Mouse (Mus musculus): Measurements from ENCODE around the gene Sept7. TPM values are rescaled to one million over a fixed set of nuclear protein-coding genes. Genes with fewer than 3 reads are reported as not detected.

Sept7 gene
- polyA plus RNA-seq, 1 experiment from 2014 or later, result 255 TPM

DNA sequence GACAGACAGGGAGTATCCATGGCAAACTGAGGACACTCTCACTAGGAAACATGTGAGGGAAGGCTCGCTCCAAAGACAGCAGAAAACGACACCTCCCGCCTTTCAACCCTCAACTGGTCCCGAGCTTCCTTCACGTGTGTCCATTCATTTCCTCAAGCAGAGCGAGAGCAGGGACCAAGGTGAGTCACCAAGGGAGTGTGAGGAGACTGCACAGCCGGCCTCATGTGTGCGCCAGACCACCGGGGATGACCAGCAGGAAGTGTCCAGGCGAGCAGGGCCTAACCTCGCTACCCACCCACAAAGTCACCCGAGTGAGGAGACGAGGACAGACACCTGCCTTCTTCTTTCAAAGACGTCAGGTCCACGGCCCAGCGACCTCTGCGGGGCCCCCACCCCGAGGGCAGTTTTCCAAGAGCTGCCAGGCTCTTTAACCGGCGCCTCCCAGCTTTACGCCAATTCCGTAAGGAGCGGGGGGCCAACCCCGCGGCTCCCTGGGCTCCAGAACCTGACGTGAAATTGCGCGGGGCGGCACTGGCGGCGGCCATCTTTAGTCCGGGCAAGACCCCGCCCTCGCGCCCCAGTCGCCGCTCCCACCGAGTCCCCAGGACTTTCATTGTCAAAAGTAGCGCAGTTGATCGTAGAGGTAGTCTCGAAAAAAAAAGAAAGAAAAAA is 492 bp upstream of the Sept7 start:
- Histone ChIP-seq H3K27me3 (ENCODE audit: control insufficient read depth, insufficient read depth, low read length) (no peaks in the 10 kb centered on the region), H3K9me3 (ENCODE audit: control insufficient read depth, low read length) (no peaks in the 10 kb centered on the region), H3K36me3 (replicated peaks; ENCODE audit: control insufficient read depth, insufficient read depth) (no peaks in the 10 kb centered on the region), H3K4me3 (replicated peaks; ENCODE audit: low read length) (peak overlapping the region; percentile 73), H3K4me2 (replicated peaks) (peak overlapping the region; percentile 68), H3K4me1 (replicated peaks; ENCODE audit: control insufficient read depth, insufficient read depth, low read length) (peaks cover 28% of the 10 kb centered on the region), H3K9ac (peak overlapping the region; percentile 88), H3K27ac (peak overlapping the region; percentile 99)
- WGBS, result under 1% methylated on average over 41 of the region's 41 CpGs
- DNase-seq (ENCODE audit: low spot score) (peak; percentile 87), ATAC-seq (ENCODE audit: low FRiP score) (peak; percentile 90)

DNA sequence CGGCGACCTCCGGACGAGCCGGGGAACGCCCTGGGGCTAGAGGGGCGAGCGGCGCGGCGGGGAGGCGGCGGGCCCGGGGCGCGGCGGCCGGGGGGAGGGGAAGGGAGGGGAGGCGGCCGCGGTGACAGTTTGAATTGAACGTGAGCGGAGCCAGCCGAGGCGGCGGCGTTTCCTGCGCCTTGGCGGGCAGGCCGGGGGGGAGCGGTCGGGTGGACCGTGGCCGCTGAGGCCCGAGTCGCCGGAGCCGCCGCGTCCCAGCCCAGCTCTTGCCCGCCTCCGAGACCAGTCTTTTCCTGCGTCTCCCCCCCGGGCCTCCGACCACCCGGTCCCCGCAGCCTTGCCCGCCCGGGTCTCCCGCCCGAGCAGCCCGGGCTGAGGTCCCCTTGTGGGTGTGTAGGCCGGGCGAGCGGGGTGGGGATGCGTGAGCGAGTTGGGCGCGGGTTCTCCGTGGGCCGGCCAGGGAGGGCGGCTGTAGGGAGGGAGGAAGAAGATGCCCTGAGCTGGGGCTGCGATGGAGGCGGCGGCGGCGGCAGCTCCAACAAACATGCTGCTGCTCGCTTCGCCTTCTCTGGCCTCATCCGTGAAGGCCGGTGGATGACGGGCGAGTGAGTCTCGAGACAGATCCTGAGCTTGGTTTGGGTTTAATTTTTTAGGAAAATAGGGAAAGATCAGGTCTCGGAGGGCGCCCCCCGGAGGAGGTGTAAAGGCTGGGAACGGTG is 679 bp downstream of the Sept7 start:
- DNase-seq (ENCODE audit: low spot score) (peak; percentile 48), ATAC-seq (ENCODE audit: low FRiP score) (peak; percentile 61)
- Histone ChIP-seq H3K9me3 (ENCODE audit: control insufficient read depth, low read length) (no peaks in the 10 kb centered on the region), H3K4me3 (replicated peaks; ENCODE audit: low read length) (peak overlapping the region; percentile 73), H3K4me2 (replicated peaks) (peak overlapping the region; percentile 58), H3K36me3 (replicated peaks; ENCODE audit: control insufficient read depth, insufficient read depth) (no peaks in the 10 kb centered on the region), H3K27me3 (ENCODE audit: control insufficient read depth, insufficient read depth, low read length) (no peaks in the 10 kb centered on the region), H3K9ac (peak overlapping the region; percentile 88), H3K4me1 (replicated peaks; ENCODE audit: control insufficient read depth, insufficient read depth, low read length) (peaks cover 28% of the 10 kb centered on the region), H3K27ac (peak overlapping the region; percentile 99)
- under 1% methylated on average over 50 of the region's 78 CpGs for WGBS

DNA sequence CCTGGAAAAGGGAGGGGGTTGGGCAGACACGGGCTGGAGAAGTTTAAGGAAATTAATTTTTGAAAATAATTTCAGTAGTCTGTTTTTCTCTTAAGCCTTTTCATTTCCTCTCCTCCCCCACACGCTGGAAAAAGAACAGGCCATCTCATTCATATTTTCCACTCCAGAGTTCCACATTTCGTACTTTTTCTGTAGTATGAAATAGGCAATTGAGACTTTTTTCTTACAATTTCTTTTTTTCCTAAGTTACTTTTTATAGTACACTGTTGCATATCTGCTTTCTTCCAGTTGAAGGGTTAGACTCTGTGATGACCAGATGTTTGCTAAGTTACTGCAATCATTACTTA is 1.2 kb downstream of the Sept7 start:
- peaks cover 28% of the 10 kb centered on the region for H3K4me1 ChIP-seq (replicated peaks; ENCODE audit: control insufficient read depth, insufficient read depth, low read length)
- no peaks in the 10 kb centered on the region for H3K27me3 ChIP-seq (ENCODE audit: control insufficient read depth, insufficient read depth, low read length)
- peak overlapping the region; percentile 88 for H3K9ac ChIP-seq
- H3K9me3 ChIP-seq (ENCODE audit: control insufficient read depth, low read length), result no peaks in the 10 kb centered on the region
- H3K4me3 ChIP-seq (replicated peaks; ENCODE audit: low read length), result peak overlapping the region; percentile 73
- H3K4me2 ChIP-seq (replicated peaks), result peak overlapping the region; percentile 58
- DNase-seq (ENCODE audit: low spot score), result no peak
- ATAC-seq (ENCODE audit: low FRiP score), result no peak
- 8% methylated on average over 3 of the region's 3 CpGs for WGBS
- no peaks in the 10 kb centered on the region for H3K36me3 ChIP-seq (replicated peaks; ENCODE audit: control insufficient read depth, insufficient read depth)
- peak overlapping the region; percentile 99 for H3K27ac ChIP-seq

DNA sequence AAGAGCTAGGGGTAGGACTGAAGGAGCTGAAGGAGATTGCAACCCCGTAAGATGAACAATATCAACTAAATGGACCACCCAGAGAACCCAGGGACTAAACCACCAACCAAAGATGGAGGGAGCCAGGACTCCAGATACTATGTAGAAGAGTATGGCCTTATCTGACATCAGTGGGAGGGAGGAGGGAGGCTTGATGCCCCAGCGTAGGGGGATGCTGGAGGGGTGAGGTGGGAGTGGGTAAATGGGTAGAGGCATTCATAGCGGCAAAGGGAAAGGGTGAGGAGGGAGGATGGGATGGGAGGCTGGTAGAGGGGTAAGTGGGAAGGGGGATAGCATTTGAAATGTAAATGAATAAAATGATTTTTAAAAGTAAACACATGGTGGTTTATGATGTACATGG is 8.2 kb downstream of the Sept7 start:
- no peak for DNase-seq (ENCODE audit: low spot score)
- peaks cover 3% of the 10 kb centered on the region for H3K36me3 ChIP-seq (replicated peaks; ENCODE audit: control insufficient read depth, insufficient read depth)
- no peak overlapping the region for H3K4me2 ChIP-seq (replicated peaks)
- ATAC-seq (ENCODE audit: low FRiP score), result no peak; the same call in 1 of the 2 replicates
- H3K9me3 ChIP-seq (ENCODE audit: control insufficient read depth, low read length), result no peaks in the 10 kb centered on the region
- no peak overlapping the region for H3K9ac ChIP-seq
- no peak overlapping the region for H3K27ac ChIP-seq
- no peak overlapping the region for H3K4me3 ChIP-seq (replicated peaks; ENCODE audit: low read length)
- no peaks in the 10 kb centered on the region for H3K27me3 ChIP-seq (ENCODE audit: control insufficient read depth, insufficient read depth, low read length)
- WGBS, result 89% methylated on average over 3 of the region's 3 CpGs
- H3K4me1 ChIP-seq (replicated peaks; ENCODE audit: control insufficient read depth, insufficient read depth, low read length), result 0 out of 2 replicates have a peak, but pooled peaks cover 5% of the 10 kb centered on the region

DNA sequence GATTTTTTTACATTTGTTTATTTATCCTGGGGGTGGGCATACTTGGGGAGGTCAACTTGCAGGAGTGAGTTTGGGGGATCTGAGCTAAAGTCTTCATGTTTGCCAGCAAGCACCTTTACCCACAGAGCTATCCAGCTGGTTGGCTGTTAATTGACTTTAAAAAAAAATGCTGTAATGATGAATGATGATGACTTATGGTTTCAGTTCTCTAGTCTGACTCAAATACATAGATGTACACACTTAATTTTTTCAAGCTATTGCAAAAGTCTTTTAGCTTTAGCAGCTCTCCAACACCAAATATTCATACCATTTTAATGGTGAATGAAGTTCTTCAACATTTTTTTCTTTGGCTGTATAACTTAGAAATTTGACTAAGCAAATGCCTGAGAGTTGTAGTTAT is 8.7 kb downstream of the Sept7 start:
- H3K9ac ChIP-seq, result no peak overlapping the region
- ATAC-seq (ENCODE audit: low FRiP score), result no peak
- no peak for DNase-seq (ENCODE audit: low spot score)
- H3K27me3 ChIP-seq (ENCODE audit: control insufficient read depth, insufficient read depth, low read length), result no peaks in the 10 kb centered on the region
- H3K27ac ChIP-seq, result no peak overlapping the region
- H3K4me1 ChIP-seq (replicated peaks; ENCODE audit: control insufficient read depth, insufficient read depth, low read length), result 0 out of 2 replicates have a peak, but pooled peaks cover 5% of the 10 kb centered on the region
- H3K4me3 ChIP-seq (replicated peaks; ENCODE audit: low read length), result no peak overlapping the region
- no peak overlapping the region for H3K4me2 ChIP-seq (replicated peaks)
- no peaks in the 10 kb centered on the region for H3K9me3 ChIP-seq (ENCODE audit: control insufficient read depth, low read length)
- H3K36me3 ChIP-seq (replicated peaks; ENCODE audit: control insufficient read depth, insufficient read depth), result peaks cover 8% of the 10 kb centered on the region

DNA sequence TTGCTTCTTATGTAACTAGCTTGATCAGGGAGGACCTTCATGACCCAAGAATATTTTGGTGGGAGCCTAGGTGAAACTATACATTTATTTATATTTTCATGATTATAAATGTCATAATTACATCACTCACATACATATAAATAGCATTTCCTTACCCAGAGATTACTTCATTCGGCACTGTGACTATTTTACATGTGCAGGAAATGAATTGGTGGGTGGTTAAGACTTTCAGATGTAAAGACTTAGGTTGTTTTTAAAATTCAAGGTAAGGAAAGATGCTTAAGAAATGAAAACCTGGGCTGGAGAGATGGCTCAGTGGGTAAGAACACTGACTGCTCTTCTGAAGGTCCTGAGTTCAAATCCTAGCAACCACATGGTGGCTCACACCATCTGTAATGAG is 9.8 kb downstream of the Sept7 start:
- 92% methylated on average over 1 of the region's 1 CpGs for WGBS

DNA sequence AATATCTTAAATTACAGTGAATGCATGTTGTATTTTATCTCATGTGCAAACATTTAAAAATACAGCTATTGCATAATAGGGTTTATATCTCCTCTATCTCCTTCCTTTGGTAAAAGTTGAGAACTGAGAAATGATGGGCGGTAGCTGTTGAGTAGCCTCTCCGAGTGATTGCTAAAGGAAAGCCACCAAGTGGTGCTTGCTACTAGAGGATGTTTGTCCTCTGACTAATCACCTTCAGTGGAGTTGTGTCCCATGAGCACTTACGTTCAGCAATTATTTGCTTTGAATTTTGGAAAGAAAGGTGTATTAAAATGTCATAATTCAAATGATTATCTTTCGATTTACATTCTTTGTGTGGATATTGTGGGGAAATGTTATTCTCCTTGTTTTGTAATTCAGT is 13.6 kb downstream of the Sept7 start:
- Histone ChIP-seq H3K27me3 (ENCODE audit: control insufficient read depth, insufficient read depth, low read length) (no peaks in the 10 kb centered on the region), H3K4me2 (replicated peaks) (no peak overlapping the region), H3K9ac (no peak overlapping the region), H3K4me1 (replicated peaks; ENCODE audit: control insufficient read depth, insufficient read depth, low read length) (0 out of 2 replicates have a peak, but pooled peaks cover 3% of the 10 kb centered on the region), H3K9me3 (ENCODE audit: control insufficient read depth, low read length) (no peaks in the 10 kb centered on the region), H3K4me3 (replicated peaks; ENCODE audit: low read length) (no peak overlapping the region), H3K36me3 (replicated peaks; ENCODE audit: control insufficient read depth, insufficient read depth) (peaks cover 29% of the 10 kb centered on the region), H3K27ac (no peak overlapping the region)
- DNase-seq (ENCODE audit: low spot score) (no peak), ATAC-seq (ENCODE audit: low FRiP score) (no peak)
- 95% methylated on average over 4 of the region's 4 CpGs for WGBS

More for the DNA sequence above, 9.8 kb downstream of the Sept7 start:
- Histone ChIP-seq H3K4me3 (replicated peaks; ENCODE audit: low read length) (no peak overlapping the region), H3K9ac (no peak overlapping the region), H3K9me3 (ENCODE audit: control insufficient read depth, low read length) (no peaks in the 10 kb centered on the region), H3K36me3 (replicated peaks; ENCODE audit: control insufficient read depth, insufficient read depth) (peaks cover 13% of the 10 kb centered on the region), H3K4me1 (replicated peaks; ENCODE audit: control insufficient read depth, insufficient read depth, low read length) (0 out of 2 replicates have a peak, but pooled peaks cover 3% of the 10 kb centered on the region), H3K4me2 (replicated peaks) (no peak overlapping the region), H3K27me3 (ENCODE audit: control insufficient read depth, insufficient read depth, low read length) (no peaks in the 10 kb centered on the region), H3K27ac (no peak overlapping the region)
- ATAC-seq (ENCODE audit: low FRiP score), result no peak
- no peak for DNase-seq (ENCODE audit: low spot score)

DNA sequence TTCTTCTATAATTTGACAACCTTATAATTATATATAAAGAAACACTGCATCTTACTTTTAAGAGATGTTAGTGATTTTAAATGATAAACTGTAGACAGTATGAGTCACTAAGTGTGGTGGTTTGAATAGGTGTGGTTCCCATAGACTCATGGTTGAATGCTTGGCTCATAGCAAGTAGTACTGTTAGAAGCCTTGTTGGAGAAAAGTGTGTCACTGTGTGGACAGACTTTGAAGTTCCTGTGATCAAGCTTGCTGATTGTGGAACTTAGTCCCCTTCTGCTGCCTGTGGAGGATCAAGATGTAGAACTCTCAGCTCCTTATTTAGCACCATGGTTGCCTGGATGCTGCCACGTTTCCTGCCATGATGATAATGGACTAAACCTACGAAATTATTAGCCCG is 14.9 kb downstream of the Sept7 start:
- 0 out of 2 replicates have a peak, but pooled peaks cover 3% of the 10 kb centered on the region for H3K4me1 ChIP-seq (replicated peaks; ENCODE audit: control insufficient read depth, insufficient read depth, low read length)
- WGBS, result 92% methylated on average over 3 of the region's 3 CpGs
- H3K9ac ChIP-seq, result no peak overlapping the region
- ATAC-seq (ENCODE audit: low FRiP score) (no peak), DNase-seq (ENCODE audit: low spot score) (no peak)
- peaks cover 29% of the 10 kb centered on the region for H3K36me3 ChIP-seq (replicated peaks; ENCODE audit: control insufficient read depth, insufficient read depth)
- H3K4me2 ChIP-seq (replicated peaks), result no peak overlapping the region
- H3K9me3 ChIP-seq (ENCODE audit: control insufficient read depth, low read length), result no peaks in the 10 kb centered on the region
- no peaks in the 10 kb centered on the region for H3K27me3 ChIP-seq (ENCODE audit: control insufficient read depth, insufficient read depth, low read length)
- H3K27ac ChIP-seq, result no peak overlapping the region
- no peak overlapping the region for H3K4me3 ChIP-seq (replicated peaks; ENCODE audit: low read length)

DNA sequence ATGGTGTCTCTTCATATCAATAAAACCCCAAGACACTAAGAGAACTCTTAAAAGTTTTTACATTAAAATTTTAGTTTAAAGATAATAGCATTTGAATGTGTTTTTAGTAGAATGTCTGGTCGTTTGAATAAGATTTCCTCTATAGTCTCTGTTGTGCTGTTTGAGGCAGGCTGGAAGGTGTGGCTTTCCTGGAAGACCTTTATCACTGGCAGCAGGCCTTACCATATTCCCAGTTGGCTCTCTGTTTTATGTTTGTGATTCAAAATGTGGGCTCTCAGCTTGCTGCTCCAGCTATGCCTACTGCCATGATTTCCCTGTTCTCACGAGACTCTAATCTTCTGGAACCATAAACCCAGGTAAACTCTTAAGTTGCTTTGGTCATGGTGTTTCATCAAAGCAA is 15.3 kb downstream of the Sept7 start:
- WGBS, result 92% methylated on average over 2 of the region's 2 CpGs
- H3K36me3 ChIP-seq (replicated peaks; ENCODE audit: control insufficient read depth, insufficient read depth), result peaks cover 29% of the 10 kb centered on the region
- no peak overlapping the region for H3K4me2 ChIP-seq (replicated peaks)
- H3K27ac ChIP-seq, result no peak overlapping the region
- 0 out of 2 replicates have a peak, but pooled peaks cover 3% of the 10 kb centered on the region for H3K4me1 ChIP-seq (replicated peaks; ENCODE audit: control insufficient read depth, insufficient read depth, low read length)
- H3K4me3 ChIP-seq (replicated peaks; ENCODE audit: low read length), result no peak overlapping the region
- no peaks in the 10 kb centered on the region for H3K27me3 ChIP-seq (ENCODE audit: control insufficient read depth, insufficient read depth, low read length)
- ATAC-seq (ENCODE audit: low FRiP score) (no peak), DNase-seq (ENCODE audit: low spot score) (no peak)
- no peak overlapping the region for H3K9ac ChIP-seq
- no peaks in the 10 kb centered on the region for H3K9me3 ChIP-seq (ENCODE audit: control insufficient read depth, low read length)
